Mouse (Mus musculus) ovary, postnatal 10 days (tissue): ENCODE measurements around the gene Cep41.

Experiments
- DNase-seq: peaks from one replicate; pipeline ENCODE4 v3.0.0; 2022; ENCODE audit warnings: low spot score

Gene Cep41

DNA sequence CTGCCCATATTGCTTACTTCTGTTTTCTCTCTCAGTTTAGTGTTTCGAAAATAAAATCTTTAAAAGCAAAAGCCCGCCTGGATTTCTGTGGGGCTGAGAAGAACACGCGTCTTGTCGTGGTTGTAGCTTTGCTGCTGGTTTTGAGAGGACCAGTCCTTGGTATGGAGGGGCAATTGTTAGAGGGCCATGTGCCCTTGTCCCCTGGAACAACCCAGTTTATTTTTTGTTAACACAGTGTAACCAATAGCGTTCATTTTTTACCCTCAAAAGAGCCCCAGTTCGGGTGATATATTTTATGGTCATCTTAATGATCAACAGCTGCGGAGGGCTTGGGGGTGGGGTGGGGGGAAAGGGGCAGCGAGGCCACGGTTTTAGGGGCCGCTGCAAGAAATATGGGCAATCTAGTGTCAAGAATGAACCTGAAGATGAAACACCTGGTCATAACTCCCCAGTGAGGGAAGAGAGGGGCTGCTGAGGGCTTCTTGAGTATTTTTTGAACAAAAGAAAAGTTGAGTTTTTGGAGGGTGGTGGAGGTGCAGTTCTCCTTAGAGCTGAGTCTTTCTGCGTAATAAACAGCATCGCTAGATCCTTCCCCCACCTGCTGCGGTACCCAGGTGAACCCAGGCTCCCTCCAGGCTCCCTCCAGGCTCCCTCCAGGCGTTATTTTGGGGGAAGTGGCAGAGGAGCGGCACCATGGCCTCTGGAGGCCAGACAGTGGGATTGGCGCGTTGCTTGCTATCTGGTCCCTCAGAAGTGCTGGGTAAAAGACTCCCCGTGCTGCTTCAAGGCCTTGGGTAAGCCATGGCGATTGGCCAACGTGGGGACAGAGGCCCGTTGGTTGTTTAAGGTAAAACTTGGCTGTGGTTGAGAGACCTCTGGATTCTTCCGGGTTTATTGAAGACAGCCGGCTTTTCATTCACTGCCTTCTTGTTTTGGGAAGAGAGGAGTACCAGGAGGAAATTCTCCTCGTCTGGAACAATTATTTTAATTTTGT lies 17.1 kb upstream of the Cep41 start:
- no peak for DNase-seq

DNA sequence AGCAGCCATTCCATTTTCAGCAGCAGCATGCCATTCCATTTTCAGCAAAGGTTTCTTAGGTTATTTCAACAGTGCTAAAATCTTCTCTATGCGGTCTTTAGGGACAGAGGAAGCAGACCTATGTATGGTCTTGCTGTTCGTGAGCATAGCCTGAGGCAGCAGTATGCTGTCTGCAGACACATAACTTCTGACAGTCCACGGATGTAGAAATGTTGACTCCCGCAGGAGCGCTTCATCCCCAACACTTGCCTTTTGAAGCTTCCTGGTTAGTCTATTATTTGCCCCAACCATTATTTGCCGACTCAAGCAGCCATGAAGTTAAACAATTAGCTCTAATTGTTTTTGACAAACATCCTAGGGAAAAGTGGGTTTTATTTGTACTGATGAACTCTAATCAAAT lies 15.6 kb upstream of the Cep41 start:
- no peak for DNase-seq

DNA sequence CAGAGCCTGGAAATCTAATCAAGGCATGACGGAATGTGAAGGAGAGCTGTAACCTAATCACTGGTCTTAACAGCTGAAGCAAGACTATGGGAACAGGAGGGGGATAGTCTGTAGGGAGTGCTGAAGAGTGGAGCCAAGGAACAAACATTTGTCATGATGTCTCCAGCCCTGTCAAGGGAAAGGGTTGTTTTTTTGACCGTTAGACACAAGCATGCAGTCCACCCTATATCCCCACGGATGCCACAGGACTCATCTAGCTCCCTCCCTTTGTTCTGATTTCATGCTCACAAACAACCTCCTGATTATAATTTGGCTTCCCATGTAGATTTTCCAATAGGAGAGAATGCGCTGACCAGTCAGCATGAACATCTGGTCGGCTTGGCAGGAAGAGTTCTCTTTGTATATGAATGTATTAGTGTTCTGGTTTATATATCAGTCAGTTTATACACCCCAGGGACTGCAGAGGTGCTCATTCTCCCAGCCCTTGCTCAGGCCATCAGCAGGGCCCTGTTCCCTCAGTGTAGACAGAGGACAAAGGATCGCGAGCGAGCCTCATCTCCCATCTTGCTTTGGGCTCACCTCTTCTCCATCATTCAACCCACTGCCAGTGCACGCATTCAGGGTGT lies 10.5 kb upstream of the Cep41 start:
- no peak for DNase-seq

DNA sequence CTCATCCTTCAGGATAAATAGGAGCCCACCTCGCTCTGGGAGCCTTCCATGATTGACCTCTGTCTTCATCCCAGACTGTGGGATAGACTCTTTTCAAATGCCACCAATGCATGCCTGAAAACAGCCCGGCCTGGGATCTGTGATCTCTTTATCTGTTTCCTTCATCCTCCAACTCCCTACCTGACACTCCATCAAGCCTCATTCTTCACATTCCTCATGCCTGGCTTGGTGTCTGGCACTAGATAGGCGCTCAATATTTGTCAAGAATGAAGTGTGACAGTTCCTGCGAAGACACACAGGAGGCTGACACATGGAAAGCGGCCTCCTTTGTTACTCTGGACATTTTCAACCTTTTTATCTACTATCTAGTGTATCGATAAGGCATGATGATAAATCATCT lies 9.9 kb upstream of the Cep41 start:
- no peak for DNase-seq

DNA sequence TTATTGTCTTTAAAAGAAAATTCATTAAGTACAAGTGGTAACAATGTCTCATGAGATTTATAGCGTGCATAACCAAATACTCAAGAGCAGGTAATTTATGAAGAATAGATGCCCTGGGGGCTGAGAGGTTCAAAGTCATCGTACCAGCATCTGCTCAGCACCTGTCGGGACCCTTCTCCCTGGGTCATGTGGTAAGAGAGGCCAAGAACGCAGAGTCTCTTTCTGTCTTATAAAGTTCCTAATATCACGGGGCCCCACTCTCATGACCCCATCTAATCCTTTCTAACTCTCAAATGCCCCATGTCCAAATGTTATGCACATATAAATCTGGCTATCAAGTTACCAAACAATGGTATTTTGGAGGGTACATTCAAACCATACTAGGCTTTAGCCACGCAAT lies 9.3 kb upstream of the Cep41 start:
- no peak for DNase-seq

DNA sequence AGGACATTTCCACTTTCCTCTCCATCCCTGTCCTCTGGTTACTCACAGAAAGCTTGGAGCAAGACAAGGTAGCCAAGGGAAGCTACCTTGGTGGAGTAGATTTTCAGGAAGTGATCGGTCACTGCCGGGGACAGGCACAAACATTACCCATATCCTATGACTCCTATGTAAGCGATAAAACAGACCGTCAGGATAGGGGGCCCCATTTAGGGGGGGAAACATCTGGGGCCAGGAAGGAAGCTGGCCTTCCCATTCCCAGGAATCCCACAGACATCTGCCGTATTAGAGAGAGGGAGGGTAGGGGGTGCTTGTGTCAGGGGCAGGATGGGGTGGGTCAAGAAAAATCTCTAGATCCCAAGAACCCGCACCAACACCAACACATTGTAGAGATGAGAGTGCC lies 6.6 kb upstream of the Cep41 start:
- DNase-seq, result no peak

DNA sequence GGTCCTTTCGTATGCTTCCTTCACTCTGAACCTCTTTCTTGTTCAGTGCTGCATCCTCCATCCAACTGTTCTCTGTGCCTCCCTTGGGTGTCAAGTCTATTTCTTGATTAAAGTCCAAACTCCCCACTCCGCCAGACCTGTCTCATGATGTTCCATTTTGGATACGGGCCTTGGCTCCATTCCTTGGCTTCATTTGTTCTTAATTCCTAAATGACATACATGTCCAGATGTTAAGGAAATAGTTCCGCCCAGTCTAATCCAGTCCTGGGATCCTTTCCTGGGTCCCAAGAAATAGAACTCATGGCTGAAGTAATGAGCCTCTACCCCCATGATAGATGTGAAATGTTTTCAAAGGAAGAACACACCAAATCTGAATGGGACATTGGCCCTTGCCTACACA lies 4.5 kb upstream of the Cep41 start:
- DNase-seq, result no peak

DNA sequence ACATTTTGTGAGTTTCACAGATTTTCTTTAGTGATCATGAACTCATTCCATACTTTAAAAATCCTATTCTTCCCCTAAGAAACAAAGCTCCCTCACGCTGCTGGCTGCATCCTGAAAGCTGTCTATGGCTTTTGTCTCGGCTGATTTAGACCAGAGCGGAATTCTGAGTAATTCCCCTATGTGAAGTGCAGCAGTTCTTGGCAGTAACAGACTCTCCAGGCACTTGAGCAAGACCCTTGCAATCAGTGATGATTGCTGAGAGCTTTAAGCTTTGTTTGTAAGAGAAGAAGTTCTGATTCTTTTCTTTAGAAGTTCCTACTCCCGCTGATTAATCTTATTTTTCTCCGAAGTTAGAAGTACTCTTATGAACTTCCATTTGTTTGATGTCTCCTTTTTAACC lies 3.9 kb upstream of the Cep41 start:
- no peak for DNase-seq

DNA sequence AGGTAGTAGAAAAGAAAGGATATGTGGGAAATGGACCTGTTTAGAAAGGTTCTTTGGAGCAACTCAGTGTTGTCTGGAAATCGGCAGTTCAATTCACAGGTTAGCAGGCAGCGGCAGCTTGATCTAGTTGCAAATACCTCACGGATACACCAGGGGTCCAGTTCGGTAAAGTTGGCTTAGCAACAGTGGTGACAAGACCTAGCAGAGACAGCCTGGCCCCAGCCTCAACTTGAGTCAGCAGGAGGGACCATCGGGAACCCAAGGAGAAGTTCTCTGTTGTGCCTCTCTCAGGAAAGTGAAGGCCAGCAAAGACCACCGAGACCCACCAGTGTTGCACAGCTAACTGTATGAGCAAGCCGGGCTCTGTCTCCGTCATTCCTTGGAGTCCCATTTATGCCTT lies 1.6 kb upstream of the Cep41 start:
- no peak for DNase-seq

DNA sequence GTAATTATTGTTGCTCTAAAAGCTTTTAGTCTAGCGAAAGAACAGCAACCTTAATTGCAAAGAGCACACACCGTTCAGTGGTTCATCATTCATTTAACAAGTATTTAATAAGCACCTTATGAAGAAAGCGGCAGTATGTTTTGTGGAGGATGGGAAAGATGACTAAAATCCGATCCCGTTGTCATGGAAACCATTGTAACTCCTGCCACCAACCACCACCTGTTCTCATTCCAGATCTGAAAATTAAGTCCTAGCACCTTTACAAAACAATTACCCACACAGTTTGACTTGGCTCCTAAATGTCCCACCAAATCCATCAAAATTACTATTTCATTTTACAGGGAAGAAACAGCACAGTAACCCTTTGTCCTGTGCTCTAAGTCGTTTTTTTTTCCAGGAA lies 660 bp upstream of the Cep41 start:
- DNase-seq, result no peak

DNA sequence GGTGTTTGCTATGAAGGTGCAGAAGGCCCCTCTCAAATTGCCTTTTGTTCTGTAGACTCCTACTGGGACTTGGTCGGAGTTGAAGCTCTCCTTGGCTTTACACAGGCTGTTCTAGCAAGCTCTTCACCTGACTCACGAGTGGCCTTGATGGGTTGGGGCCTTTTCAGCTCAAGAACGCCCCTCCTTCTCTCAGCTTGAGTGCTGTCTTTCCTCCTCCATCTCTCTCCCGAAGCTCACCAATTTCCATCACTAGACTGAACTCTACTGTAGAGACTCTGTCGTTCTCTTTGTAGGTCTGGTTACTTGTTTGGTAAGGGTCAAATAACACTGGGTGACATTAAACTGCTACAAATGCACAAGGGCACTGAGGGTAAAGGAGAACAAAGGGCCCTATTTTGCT lies 723 bp downstream of the Cep41 start:
- no peak for DNase-seq

DNA sequence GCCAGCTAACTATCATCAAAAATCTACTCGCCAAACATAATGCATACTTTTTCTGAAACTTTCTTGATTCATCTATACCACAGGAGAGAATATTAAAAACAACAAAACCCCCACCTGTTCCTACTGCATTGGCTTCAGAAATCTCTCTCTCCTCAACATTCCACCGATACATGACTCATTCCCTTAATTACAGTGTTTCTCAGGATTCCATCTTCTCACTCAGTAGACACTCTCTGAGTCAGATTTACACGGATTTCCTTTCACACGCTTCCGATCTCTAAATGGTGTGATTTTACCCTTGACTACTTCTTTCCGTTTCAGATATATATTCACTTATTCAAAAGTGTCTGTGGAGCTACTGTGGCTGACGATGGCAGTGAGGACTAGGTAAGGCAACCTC lies 6.4 kb downstream of the Cep41 start:
- no peak for DNase-seq

DNA sequence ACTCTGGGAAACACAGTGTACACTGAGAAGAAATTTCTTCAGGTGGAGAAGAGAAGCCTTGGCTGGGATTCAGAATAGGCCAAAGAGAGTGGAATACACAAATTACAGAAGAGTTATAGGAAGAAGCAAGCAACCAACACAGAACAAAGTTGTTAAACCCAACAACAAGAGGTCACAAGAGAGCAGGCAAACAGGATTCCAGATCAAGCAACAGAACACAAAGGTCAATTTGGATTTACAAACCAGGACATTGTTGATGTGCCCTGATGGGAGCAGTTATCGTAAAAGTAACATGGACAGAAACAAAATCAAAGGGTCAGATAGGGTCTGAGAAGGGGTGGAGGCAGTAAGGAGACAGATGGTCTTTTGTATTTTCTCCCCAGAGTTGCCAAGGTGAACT lies 9.0 kb downstream of the Cep41 start:
- no peak for DNase-seq

DNA sequence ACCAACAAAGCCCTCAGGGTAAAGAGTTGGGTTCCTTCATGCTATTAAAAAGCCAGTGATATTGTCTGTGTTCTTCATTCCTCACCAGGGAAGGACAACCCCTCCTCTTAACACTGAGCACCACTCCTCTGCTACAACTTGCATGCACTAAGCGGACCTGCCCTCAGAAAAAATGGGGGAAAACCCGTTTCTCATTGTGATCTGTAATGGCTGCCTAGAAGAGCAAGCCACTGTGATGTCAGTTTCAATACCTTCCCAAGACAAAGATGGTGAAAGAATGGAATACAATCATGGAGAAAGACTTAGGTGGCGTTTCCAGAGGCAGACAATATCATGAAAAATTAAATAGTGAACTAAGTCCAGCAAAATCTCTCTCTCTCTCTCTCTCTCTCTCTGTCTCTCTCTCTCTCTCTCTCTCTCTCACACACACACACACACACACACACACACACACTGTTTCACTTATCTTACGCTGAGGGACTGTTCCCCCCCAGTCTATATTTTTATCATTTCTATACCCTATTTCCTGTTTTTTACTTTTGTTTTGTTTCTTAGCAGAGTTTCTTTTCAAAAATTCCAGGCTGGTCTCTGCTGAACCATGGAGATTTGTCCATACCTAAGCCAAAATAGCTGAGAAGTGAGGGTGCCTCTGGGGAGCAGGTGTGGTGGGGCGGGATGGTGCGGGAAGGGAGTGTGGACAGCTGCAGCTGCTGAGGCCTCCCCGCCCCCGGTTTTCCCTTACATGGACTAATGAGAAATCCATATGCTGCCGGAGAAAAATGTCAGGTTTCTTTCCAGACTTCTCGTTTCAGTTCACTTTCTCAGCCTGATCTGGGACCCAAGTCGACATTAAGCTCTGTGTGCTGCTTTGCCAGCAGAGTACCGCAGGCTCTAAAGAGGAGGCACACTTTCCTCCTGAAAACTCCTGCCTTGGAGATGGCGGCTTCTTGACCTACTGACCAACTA lies 11.3 kb downstream of the Cep41 start:
- DNase-seq, result no peak

DNA sequence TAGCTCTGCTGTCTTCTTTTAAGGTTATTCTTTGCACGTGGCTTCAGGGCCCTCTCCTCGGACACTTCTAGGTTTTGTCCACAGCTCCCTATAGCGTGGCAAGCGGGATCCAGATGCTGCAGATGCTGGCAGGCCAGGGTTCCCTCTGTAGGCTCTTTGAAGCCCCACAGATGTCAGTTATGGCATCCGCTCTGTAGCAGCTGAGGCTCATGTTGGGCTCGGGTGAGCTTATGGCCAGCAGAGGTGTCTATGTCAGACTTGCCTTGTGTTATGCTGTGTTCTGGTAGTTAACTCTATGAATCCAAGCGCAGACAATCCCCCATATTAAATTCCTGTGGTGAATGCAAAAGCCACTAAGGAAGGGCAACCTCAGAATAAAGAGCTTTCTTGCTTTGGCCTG lies 13.1 kb downstream of the Cep41 start:
- no peak for DNase-seq

DNA sequence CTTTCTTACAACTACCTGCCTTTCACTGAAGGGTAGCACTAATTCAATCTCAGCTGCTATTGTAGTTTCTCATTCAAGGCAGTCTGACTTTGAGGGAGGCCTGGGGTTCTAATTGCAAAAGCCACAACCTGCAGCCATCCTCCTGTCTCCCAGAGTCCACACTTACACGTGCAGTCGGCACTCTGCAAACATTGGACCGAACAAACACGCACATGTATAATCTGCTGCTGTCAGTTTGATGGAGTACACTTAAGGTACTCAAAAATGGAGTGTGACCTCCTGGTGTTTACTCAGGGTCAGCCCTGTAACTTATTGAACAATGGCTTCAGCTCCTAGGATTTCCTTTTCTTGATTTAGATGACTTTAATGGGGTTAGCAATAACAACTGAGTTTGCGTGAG lies 14.0 kb downstream of the Cep41 start:
- no peak for DNase-seq

DNA sequence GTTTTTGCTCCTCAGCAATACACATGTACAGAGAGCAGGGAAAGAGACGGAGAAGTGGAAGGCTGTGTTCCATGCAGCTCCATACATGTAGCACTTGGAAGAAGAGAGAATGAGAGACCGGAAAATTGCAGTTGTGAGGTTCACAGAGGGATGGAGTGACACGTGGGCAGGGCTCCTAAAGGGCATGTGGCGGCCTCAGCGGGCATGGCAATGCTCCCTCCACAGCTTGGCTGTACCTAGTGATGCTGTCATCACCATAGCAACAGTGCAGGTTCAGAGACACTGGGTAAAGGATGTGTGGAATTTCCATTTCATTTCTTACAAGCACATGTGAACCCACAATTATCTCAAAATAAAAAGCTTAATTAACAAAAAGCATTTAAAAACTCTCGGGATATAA lies 15.1 kb downstream of the Cep41 start:
- DNase-seq, result no peak

DNA sequence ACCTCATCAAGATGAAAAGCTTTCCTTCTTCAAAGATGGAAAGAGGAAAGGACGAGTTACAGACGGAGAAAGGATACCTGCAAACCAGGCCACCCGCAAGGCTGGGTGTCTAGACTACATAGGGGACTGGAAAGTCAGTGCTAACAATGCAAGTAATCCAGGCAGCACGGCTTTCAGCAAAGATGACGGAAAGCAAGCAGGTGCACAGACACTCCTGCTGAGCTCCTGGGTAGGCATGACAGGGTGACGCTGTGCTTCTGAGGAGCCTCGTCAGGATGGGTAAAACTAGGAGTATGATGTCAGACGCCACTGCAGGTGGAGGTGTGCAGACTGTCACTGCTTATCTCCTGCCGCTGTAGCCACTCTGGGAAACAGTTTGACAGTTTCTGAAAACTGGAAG lies 16.0 kb downstream of the Cep41 start:
- no peak for DNase-seq

DNA sequence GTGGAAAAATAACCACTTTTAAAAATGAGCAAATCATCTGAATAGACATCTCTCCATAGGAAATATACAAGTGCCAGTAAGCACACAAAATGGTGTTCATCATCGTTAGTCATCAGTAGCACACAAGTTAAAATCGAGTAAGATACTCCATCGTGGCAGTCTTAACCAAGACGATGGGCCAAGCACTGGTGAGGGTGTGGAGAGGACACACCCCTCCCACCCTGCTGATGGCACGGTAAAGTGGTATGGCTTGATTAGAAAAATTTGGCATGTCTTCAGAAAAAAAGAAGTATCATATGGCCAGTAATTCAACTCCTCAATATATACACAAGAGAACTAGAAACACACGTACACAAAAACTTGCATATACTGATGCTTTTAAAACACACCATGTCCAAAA lies 17.0 kb downstream of the Cep41 start:
- DNase-seq, result no peak

DNA sequence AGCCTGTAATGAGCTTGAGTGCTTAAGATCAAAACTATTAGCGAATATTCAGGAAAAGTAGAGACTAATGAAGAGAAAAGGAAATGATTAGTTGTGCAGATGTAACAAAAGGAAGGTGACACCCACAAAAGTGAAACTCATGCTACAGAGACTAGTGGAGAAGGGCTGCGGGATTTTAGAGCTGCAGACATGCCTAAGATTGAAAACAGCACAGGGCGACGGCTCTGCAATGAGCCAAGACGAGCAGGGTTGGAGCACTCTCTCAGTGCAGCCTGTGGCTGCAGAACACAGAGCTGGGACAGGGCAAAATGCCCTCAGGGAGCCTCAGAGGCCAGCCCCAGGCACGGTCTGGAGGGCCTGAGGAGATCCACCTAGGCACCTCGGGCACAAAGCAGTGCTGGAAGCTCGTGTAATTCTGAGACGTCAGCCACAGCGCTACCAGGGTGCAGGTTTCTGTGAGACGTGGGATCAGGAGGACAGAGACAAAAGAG lies 18.2 kb downstream of the Cep41 start:
- DNase-seq, result no peak

DNA sequence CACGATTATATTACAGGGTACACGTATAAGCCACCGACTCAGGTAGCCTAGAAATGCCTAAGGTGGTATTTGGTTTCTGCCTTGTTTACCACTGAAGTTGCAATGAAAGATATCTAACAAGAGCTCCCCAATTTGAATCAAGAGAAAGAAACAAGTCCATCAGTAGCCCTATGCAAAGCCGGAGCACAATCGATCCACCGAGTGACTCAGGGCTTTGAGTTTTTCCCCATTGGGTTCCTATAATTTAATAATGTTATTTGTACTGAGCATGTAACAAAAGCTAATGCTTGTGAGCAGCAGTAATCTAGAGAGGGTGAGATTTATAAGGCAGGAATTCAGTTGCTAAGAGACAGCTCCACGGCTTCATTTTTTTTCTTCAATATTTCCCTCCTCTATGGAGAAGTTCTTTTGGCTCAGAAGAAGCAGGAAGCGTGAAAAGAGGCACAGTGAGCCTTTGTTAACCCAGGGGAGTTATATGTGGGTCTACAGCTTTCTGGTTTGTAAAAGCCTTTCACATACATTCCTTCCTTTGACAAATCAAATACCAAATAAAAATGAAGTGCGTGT lies 18.8 kb downstream of the Cep41 start:
- DNase-seq, result no peak
